Mouse (Mus musculus) heart, postnatal 0 days (tissue): ENCODE results near the gene Gpsm1.

Experiments
- CTCF ChIP-seq: IDR thresholded peaks from 2 replicates; pipeline ENCODE4 v1.5.1; 2016; ENCODE audit warnings: antibody characterized with exemption, control low read depth, low read depth
- EP300 ChIP-seq: IDR thresholded peaks from 2 replicates; pipeline ENCODE4 v1.6.1; 2016; ENCODE audit warnings: antibody characterized with exemption, low read depth

- TF ChIP-seq CTCF (no peak), EP300 (no peak)
Observed at GRCm38 (mm10) chr2:26290133-26290532, 25.2 kb upstream of the Gpsm1 start.
